In genomic region chr5:120495064-120495702, GRCm38 (mm10) we compare ENCODE assay signal across 11 mouse cellular contexts. TPM values are rescaled to one million over a fixed set of nuclear protein-coding genes. Genes with fewer than 3 reads are reported as not detected.
DNase-seq lines count a peak whose midpoint lies in the region; ATAC-seq and TF ChIP-seq lines count a peak whose summit lies in the region.
"Had no signal": no experiment of that assay in that cellular context is flagged by ENCODE, and none has a peak within 500 bp of the region (broad histone marks: within the 10 kb centered on the region; RNA-seq: fewer than 3 reads in every experiment).

No protein-coding gene starts in this region.

- DNase-seq in adrenal gland, adult 2 months = peak; percentile 63
- no peak for DNase-seq in adrenal gland, postnatal 4 days (ENCODE audit: low spot score in 2 of 2)
- DNase-seq in hindbrain, embryonic 14.5 days (ENCODE audit: low spot score) = no peak
- no peak for DNase-seq in spleen, adult 2 months (ENCODE audit: low read depth in 1 of 2, low spot score in 2 of 2)
- DNase-seq in spleen, postnatal 4 days (ENCODE audit: low spot score in 2 of 2) = no peak
- DNase-seq in stomach, postnatal 0 days (ENCODE audit: low spot score) = no peak
- DNase-seq in yolk sac, embryonic 10.5 days (ENCODE audit: low spot score) = no peak

- H3K9ac ChIP-seq in hindbrain, embryonic 13.5 days = 0 out of 2 replicates have a peak overlapping the region, but pooled peaks have one; percentile 8
- H3K9ac ChIP-seq in hindbrain, embryonic 14.5 days = no peak overlapping the region
- peak overlapping the region; percentile 8; the same call in 1 of the 2 replicates for H3K9ac ChIP-seq in stomach, postnatal 0 days (ENCODE audit: low read length)
- H3K9ac ChIP-seq: midbrain, embryonic 12.5 days had no signal

- peaks cover 30% of the 10 kb centered on the region; the same call in 1 of the 2 replicates for H3K4me1 ChIP-seq in hindbrain, embryonic 13.5 days (replicated peaks)
- H3K4me1 ChIP-seq in hindbrain, embryonic 14.5 days (replicated peaks; ENCODE audit: control insufficient read depth, insufficient read depth, low read length) = no peaks in the 10 kb centered on the region
- H3K4me1 ChIP-seq in spleen, adult 2 months (ENCODE audit: control insufficient read depth, insufficient read depth, insufficient read length) = peaks cover 6% of the 10 kb centered on the region; the same call in 1 of the 2 replicates
- no peaks in the 10 kb centered on the region for H3K4me1 ChIP-seq in stomach, postnatal 0 days (replicated peaks; ENCODE audit: control insufficient read depth, insufficient read depth)

- no peaks in the 10 kb centered on the region for H3K27me3 ChIP-seq in hindbrain, embryonic 13.5 days
- H3K27me3 ChIP-seq in hindbrain, embryonic 14.5 days (ENCODE audit: control insufficient read depth, insufficient read depth, low read length) = no peaks in the 10 kb centered on the region
- no peaks in the 10 kb centered on the region for H3K27me3 ChIP-seq in spleen, adult 2 months (ENCODE audit: control insufficient read depth, insufficient read depth, low read length)
- H3K27me3 ChIP-seq in stomach, postnatal 0 days (ENCODE audit: control insufficient read depth, insufficient read depth, low read length) = no peaks in the 10 kb centered on the region
- H3K27me3 ChIP-seq: midbrain, embryonic 12.5 days had no signal

- H3K9me3 ChIP-seq in hindbrain, embryonic 13.5 days = no peaks in the 10 kb centered on the region
- no peaks in the 10 kb centered on the region for H3K9me3 ChIP-seq in hindbrain, embryonic 14.5 days (ENCODE audit: control insufficient read depth, low read length)
- H3K9me3 ChIP-seq in stomach, postnatal 0 days (ENCODE audit: control insufficient read depth, low read length) = no peaks in the 10 kb centered on the region
- H3K9me3 ChIP-seq: midbrain, embryonic 12.5 days had no signal

- TF ChIP-seq POLR2A in spleen, adult 2 months (IDR thresholded peaks at IDR 0.05; ENCODE audit: low read depth, low read length) = no peak

- TF ChIP-seq EP300 in stomach, postnatal 0 days (optimal IDR thresholded peaks at IDR 0.05) = no peak

- H3K27ac ChIP-seq in hindbrain, embryonic 13.5 days = no peak overlapping the region
- no peak overlapping the region for H3K27ac ChIP-seq in hindbrain, embryonic 14.5 days
- peak overlapping the region; percentile 43; the same call in 1 of the 2 replicates for H3K27ac ChIP-seq in spleen, adult 2 months (ENCODE audit: insufficient read depth, low read length)
- no peak overlapping the region for H3K27ac ChIP-seq in stomach, postnatal 0 days (replicated peaks)
- H3K27ac ChIP-seq: hindbrain, postnatal 0 days; midbrain, embryonic 12.5 days had no signal

- H3K4me2 ChIP-seq in hindbrain, embryonic 13.5 days = no peak overlapping the region
- H3K4me2 ChIP-seq in hindbrain, embryonic 14.5 days (replicated peaks) = no peak overlapping the region
- no peak overlapping the region for H3K4me2 ChIP-seq in stomach, postnatal 0 days (replicated peaks; ENCODE audit: low read depth)
- H3K4me2 ChIP-seq: midbrain, embryonic 12.5 days had no signal

- WGBS in hindbrain, embryonic 13.5 days = 80% methylated on average over 10 of the region's 10 CpGs
- 83% methylated on average over 10 of the region's 10 CpGs for WGBS in hindbrain, embryonic 14.5 days
- 53% methylated on average over 10 of the region's 10 CpGs for WGBS in spleen, adult 2 months
- WGBS in stomach, postnatal 0 days = 74% methylated on average over 10 of the region's 10 CpGs

- no peak for ATAC-seq in hindbrain, embryonic 13.5 days (ENCODE audit: low FRiP score)
- ATAC-seq in hindbrain, embryonic 14.5 days (ENCODE audit: low FRiP score) = no peak
- ATAC-seq in stomach, postnatal 0 days (ENCODE audit: low FRiP score, low TSS enrichment) = no peak
- ATAC-seq: hindbrain, postnatal 0 days had no signal

- H3K4me3 ChIP-seq in hindbrain, embryonic 13.5 days = no peak overlapping the region
- no peak overlapping the region for H3K4me3 ChIP-seq in hindbrain, embryonic 14.5 days (replicated peaks; ENCODE audit: low read length)
- H3K4me3 ChIP-seq in spleen, adult 2 months (ENCODE audit: extremely low read depth, insufficient read depth, insufficient read length) = no peak overlapping the region
- no peak overlapping the region for H3K4me3 ChIP-seq in stomach, postnatal 0 days (ENCODE audit: low read depth, low read length)
- H3K4me3 ChIP-seq: midbrain, embryonic 12.5 days had no signal

- peaks cover 61% of the 10 kb centered on the region for H3K36me3 ChIP-seq in hindbrain, embryonic 13.5 days
- H3K36me3 ChIP-seq in hindbrain, embryonic 14.5 days (replicated peaks; ENCODE audit: control insufficient read depth, insufficient read depth) = peaks cover 20% of the 10 kb centered on the region
- H3K36me3 ChIP-seq in spleen, adult 2 months (ENCODE audit: control insufficient read depth, insufficient read depth, low read length) = peaks cover 13% of the 10 kb centered on the region
- H3K36me3 ChIP-seq in stomach, postnatal 0 days (ENCODE audit: control insufficient read depth, insufficient read depth, low read length) = 0 out of 2 replicates have a peak, but pooled peaks cover 3% of the 10 kb centered on the region

- no peak for TF ChIP-seq CTCF in spleen, adult 2 months (IDR thresholded peaks at IDR 0.05; ENCODE audit: extremely low read depth, insufficient read depth, insufficient read length, insufficient replicate concordance)
- TF ChIP-seq CTCF in stomach, postnatal 0 days (IDR thresholded peaks at IDR 0.05; ENCODE audit: low read depth) = no peak

RNA-seq across cellular contexts. Expression of gene Plbd2, which starts 8.2 kb away (rescaled TPM):
- 10 to 100 TPM; 85.2 to 91.3 TPM for total RNA-seq in adrenal gland, adult 2 months (2021)
- 70.2 and 92.9 TPM in 2 replicates for polyA plus RNA-seq in adrenal gland, adult 2 months (2012; rRNA removed)
- total RNA-seq in adrenal gland, postnatal 4 days (2021) = 10 to 100 TPM; 70.5 to 77.5 TPM
- 31.8 and 32.3 TPM in 2 replicates for polyA plus RNA-seq in hindbrain, embryonic 13.5 days (2015; fragmentation: Nextera tagmentation; extraction: Ambion mirVana)
- 26.8 and 28.8 TPM in 2 replicates for polyA plus RNA-seq in hindbrain, embryonic 14.5 days (2014; fragmentation: Nextera tagmentation; extraction: Ambion mirVana)
- polyA plus RNA-seq in spleen, adult 2 months (2012; rRNA removed) = 34.7 and 35.6 TPM in 2 replicates
- polyA plus RNA-seq in stomach, postnatal 0 days (2015; fragmentation: Nextera tagmentation; extraction: Ambion mirVana) = 42.6 and 45.9 TPM in 2 replicates

RNA-seq across cellular contexts. Expression of gene Slc8b1, which starts 15.8 kb away (rescaled TPM):
- total RNA-seq in adrenal gland, adult 2 months (2021) = 10 to 100 TPM; 25.5 to 46.3 TPM
- polyA plus RNA-seq in adrenal gland, adult 2 months (2012; rRNA removed) = 40.1 and 49.3 TPM in 2 replicates
- 10 to 100 TPM; 29.6 to 31.7 TPM for total RNA-seq in adrenal gland, postnatal 4 days (2021)
- 2.5 and 4.1 TPM in 2 replicates for polyA plus RNA-seq in hindbrain, embryonic 13.5 days (2015; fragmentation: Nextera tagmentation; extraction: Ambion mirVana)
- polyA plus RNA-seq in hindbrain, embryonic 14.5 days (2014; fragmentation: Nextera tagmentation; extraction: Ambion mirVana) = 1.3 and 1.4 TPM in 2 replicates
- polyA plus RNA-seq in spleen, adult 2 months (2012; rRNA removed) = 52.0 and 56.4 TPM in 2 replicates
- polyA plus RNA-seq in stomach, postnatal 0 days (2015; fragmentation: Nextera tagmentation; extraction: Ambion mirVana) = 4.9 and 5.2 TPM in 2 replicates

RNA-seq across cellular contexts. Expression of gene Sds, which starts 18.9 kb away (rescaled TPM):
- total RNA-seq in adrenal gland, adult 2 months (2021) = under 1 TPM in 1 of 2 experiments, not detected in 1; 0.55 TPM
- polyA plus RNA-seq in adrenal gland, adult 2 months (2012; rRNA removed) = 1.2 TPM in 1 of 2 replicates, not detected in the other
- total RNA-seq in adrenal gland, postnatal 4 days (2021) = 1 to 10 TPM in 1 of 2 experiments, not detected in 1; 1.8 TPM
- polyA plus RNA-seq in hindbrain, embryonic 13.5 days (2015; fragmentation: Nextera tagmentation; extraction: Ambion mirVana) = not detected in 2 replicates
- polyA plus RNA-seq in hindbrain, embryonic 14.5 days (2014; fragmentation: Nextera tagmentation; extraction: Ambion mirVana) = not detected in 2 replicates
- not detected in 2 replicates for polyA plus RNA-seq in spleen, adult 2 months (2012; rRNA removed)
- not detected in 2 replicates for polyA plus RNA-seq in stomach, postnatal 0 days (2015; fragmentation: Nextera tagmentation; extraction: Ambion mirVana)
- total RNA-seq: hindbrain, postnatal 0 days had no signal
- polyA plus RNA-seq: embryonic facial prominence, embryonic 14.5 days; midbrain, embryonic 12.5 days had no signal

RNA-seq across cellular contexts. Expression of gene Sdsl, which starts 22.6 kb away (rescaled TPM):
- total RNA-seq in adrenal gland, adult 2 months (2021) = 10 to 100 TPM; 46.3 to 71.9 TPM
- 114 and 115 TPM in 2 replicates for polyA plus RNA-seq in adrenal gland, adult 2 months (2012; rRNA removed)
- total RNA-seq in adrenal gland, postnatal 4 days (2021) = 10 to 100 TPM; 61.7 to 63.9 TPM
- polyA plus RNA-seq in hindbrain, embryonic 13.5 days (2015; fragmentation: Nextera tagmentation; extraction: Ambion mirVana) = 6.4 and 6.7 TPM in 2 replicates
- polyA plus RNA-seq in hindbrain, embryonic 14.5 days (2014; fragmentation: Nextera tagmentation; extraction: Ambion mirVana) = 6.1 and 7.7 TPM in 2 replicates
- polyA plus RNA-seq in spleen, adult 2 months (2012; rRNA removed) = 4.0 and 4.6 TPM in 2 replicates
- 16.2 and 16.8 TPM in 2 replicates for polyA plus RNA-seq in stomach, postnatal 0 days (2015; fragmentation: Nextera tagmentation; extraction: Ambion mirVana)
